Mouse (Mus musculus) macrophage (primary cell): ENCODE results near the gene Ror1. TPM values are rescaled to one million over a fixed set of nuclear protein-coding genes. Genes with fewer than 3 reads are reported as not detected.

Experiments used
- H3K27ac ChIP-seq: fragments of 350-480 bp; formaldehyde crosslinking; 2 replicates; pipeline ENCODE4 v1.9.0; 2021
- H3K36me3 ChIP-seq: fragments of 350-480 bp; formaldehyde crosslinking; 2 replicates; pipeline ENCODE4 v1.9.0; 2021; ENCODE audit errors: inconsistent target
- H3K4me3 ChIP-seq: fragments of 350-480 bp; formaldehyde crosslinking; 2 replicates; pipeline ENCODE4 v1.9.0; 2021; ENCODE audit errors: inconsistent target
- H3K79me2 ChIP-seq: fragments of 350-480 bp; formaldehyde crosslinking; 2 replicates; pipeline ENCODE4 v1.9.0; 2021; ENCODE audit errors: inconsistent target
- WGBS: methylation state at CpG from one replicate; pipeline ENCODE4 v1.1.7; 2026; ENCODE audit warnings: inconsistent platforms; ENCODE audit not compliant: missing documents; 5-methylcytosine and 5-hydroxymethylcytosine counted together
- polyA plus RNA-seq: library from polyadenylated mRNA; stranded (reverse); fragments of 250-400 nt; gene quantifications from 3 replicates; pipeline ENCODE4 v1.2.4, GENCODE M21; 2018; ENCODE audit warnings: inconsistent platforms

Ror1 gene
- polyA plus RNA-seq, 1 experiment from 2014 or later = not detected

GRCm38 (mm10) chr4:100223965-100224364 lies 128.4 kb downstream of the Ror1 start:
- H3K79me2 ChIP-seq = no peaks in the 10 kb centered on the region
- WGBS = 94% methylated on average over 2 of the region's 3 CpGs
- H3K36me3 ChIP-seq = no peaks in the 10 kb centered on the region
- no peak overlapping the region for H3K27ac ChIP-seq
- H3K4me3 ChIP-seq = no peak overlapping the region

GRCm38 (mm10) chr4:100226619-100227018 lies 131.0 kb downstream of the Ror1 start:
- H3K79me2 ChIP-seq = no peaks in the 10 kb centered on the region

GRCm38 (mm10) chr4:100228106-100228505 lies 132.5 kb downstream of the Ror1 start:
- Histone ChIP-seq H3K79me2 (no peaks in the 10 kb centered on the region), H3K4me3 (no peak overlapping the region), H3K36me3 (no peaks in the 10 kb centered on the region), H3K27ac (no peak overlapping the region)
- 95% methylated on average over 3 of the region's 3 CpGs for WGBS

More at GRCm38 (mm10) chr4:100226619-100227018, 131.0 kb downstream of the Ror1 start:
- Histone ChIP-seq H3K27ac (no peak overlapping the region), H3K4me3 (no peak overlapping the region), H3K36me3 (no peaks in the 10 kb centered on the region)
- 88% methylated on average over 4 of the region's 4 CpGs for WGBS

- Histone ChIP-seq H3K27ac (no peak overlapping the region), H3K4me3 (no peak overlapping the region), H3K79me2 (no peaks in the 10 kb centered on the region), H3K36me3 (no peaks in the 10 kb centered on the region)
- WGBS = 10% methylated on average over 5 of the region's 5 CpGs
These were observed 134.7 kb downstream of the Ror1 start for GRCm38 (mm10) chr4:100230245-100230644.

GRCm38 (mm10) chr4:100230963-100231362 lies 135.4 kb downstream of the Ror1 start:
- H3K4me3 ChIP-seq = no peak overlapping the region
- H3K79me2 ChIP-seq = no peaks in the 10 kb centered on the region
- 88% methylated on average over 2 of the region's 2 CpGs for WGBS
- no peak overlapping the region for H3K27ac ChIP-seq
- no peaks in the 10 kb centered on the region for H3K36me3 ChIP-seq

- 96% methylated on average over 3 of the region's 3 CpGs for WGBS
- Histone ChIP-seq H3K36me3 (no peaks in the 10 kb centered on the region), H3K27ac (no peak overlapping the region), H3K4me3 (no peak overlapping the region), H3K79me2 (no peaks in the 10 kb centered on the region)
These were observed 136.3 kb downstream of the Ror1 start for GRCm38 (mm10) chr4:100231906-100232305.

- no peaks in the 10 kb centered on the region for H3K79me2 ChIP-seq
- 53% methylated on average over 7 of the region's 7 CpGs for WGBS
- no peak overlapping the region for H3K4me3 ChIP-seq
- H3K36me3 ChIP-seq = no peaks in the 10 kb centered on the region
- no peak overlapping the region for H3K27ac ChIP-seq
These were observed 136.9 kb downstream of the Ror1 start for GRCm38 (mm10) chr4:100232541-100232940.

- Histone ChIP-seq H3K36me3 (no peaks in the 10 kb centered on the region), H3K27ac (no peak overlapping the region), H3K4me3 (no peak overlapping the region), H3K79me2 (no peaks in the 10 kb centered on the region)
- WGBS = 94% methylated on average over 10 of the region's 10 CpGs
These were observed 138.2 kb downstream of the Ror1 start for GRCm38 (mm10) chr4:100233770-100234169.

- Histone ChIP-seq H3K4me3 (no peak overlapping the region), H3K36me3 (no peaks in the 10 kb centered on the region), H3K27ac (no peak overlapping the region), H3K79me2 (no peaks in the 10 kb centered on the region)
- WGBS = 97% methylated on average over 3 of the region's 3 CpGs
These were observed 140.7 kb downstream of the Ror1 start for GRCm38 (mm10) chr4:100236339-100236738.

GRCm38 (mm10) chr4:100242061-100242756 lies 146.6 kb downstream of the Ror1 start:
- Histone ChIP-seq H3K79me2 (no peaks in the 10 kb centered on the region), H3K4me3 (no peak overlapping the region), H3K27ac (no peak overlapping the region), H3K36me3 (no peaks in the 10 kb centered on the region)
- 66% methylated on average over 6 of the region's 6 CpGs for WGBS

GRCm38 (mm10) chr4:100244250-100244649 lies 148.7 kb downstream of the Ror1 start:
- Histone ChIP-seq H3K36me3 (no peaks in the 10 kb centered on the region), H3K4me3 (no peak overlapping the region), H3K27ac (no peak overlapping the region), H3K79me2 (no peaks in the 10 kb centered on the region)
- 95% methylated on average over 8 of the region's 8 CpGs for WGBS

- Histone ChIP-seq H3K4me3 (no peak overlapping the region), H3K36me3 (no peaks in the 10 kb centered on the region), H3K79me2 (no peaks in the 10 kb centered on the region), H3K27ac (no peak overlapping the region)
- WGBS = 96% methylated on average over 6 of the region's 6 CpGs
These were observed 149.1 kb downstream of the Ror1 start for GRCm38 (mm10) chr4:100244701-100245100.

- H3K4me3 ChIP-seq = no peak overlapping the region
- H3K79me2 ChIP-seq = no peaks in the 10 kb centered on the region
- H3K27ac ChIP-seq = no peak overlapping the region
- no peaks in the 10 kb centered on the region for H3K36me3 ChIP-seq
- WGBS = 85% methylated on average over 7 of the region's 7 CpGs
These were observed 152.2 kb downstream of the Ror1 start for GRCm38 (mm10) chr4:100247826-100248225.

- 95% methylated on average over 2 of the region's 2 CpGs for WGBS
These were observed 152.7 kb downstream of the Ror1 start for GRCm38 (mm10) chr4:100248273-100248672.

GRCm38 (mm10) chr4:100251270-100251669 lies 155.7 kb downstream of the Ror1 start:
- WGBS = 75% methylated on average over 2 of the region's 2 CpGs
- H3K79me2 ChIP-seq = no peaks in the 10 kb centered on the region
- no peak overlapping the region for H3K27ac ChIP-seq

More at GRCm38 (mm10) chr4:100248273-100248672, 152.7 kb downstream of the Ror1 start:
- H3K27ac ChIP-seq = no peak overlapping the region
- no peak overlapping the region for H3K4me3 ChIP-seq
- H3K79me2 ChIP-seq = no peaks in the 10 kb centered on the region
- H3K36me3 ChIP-seq = no peaks in the 10 kb centered on the region

GRCm38 (mm10) chr4:100252050-100252449 lies 156.5 kb downstream of the Ror1 start:
- H3K36me3 ChIP-seq = no peaks in the 10 kb centered on the region
- H3K4me3 ChIP-seq = no peak overlapping the region
- 7% methylated on average over 1 of the region's 1 CpGs for WGBS
- no peak overlapping the region for H3K27ac ChIP-seq
- H3K79me2 ChIP-seq = no peaks in the 10 kb centered on the region

More at GRCm38 (mm10) chr4:100251270-100251669, 155.7 kb downstream of the Ror1 start:
- Histone ChIP-seq H3K4me3 (no peak overlapping the region), H3K36me3 (no peaks in the 10 kb centered on the region)
